10 mouse cellular contexts compared by ENCODE assay signal in genomic region chr19:45789888-45790874, GRCm38 (mm10). TPM values are rescaled to one million over a fixed set of nuclear protein-coding genes. Genes with fewer than 3 reads are reported as not detected.
DNase-seq lines count a peak whose midpoint lies in the region; ATAC-seq lines count a peak whose summit lies in the region.
"Had no signal": no experiment of that assay in that cellular context is flagged by ENCODE, and none has a peak within 500 bp of the region (broad histone marks: within the 10 kb centered on the region; RNA-seq: fewer than 3 reads in every experiment).

No protein-coding gene starts in this region.

- H3K27ac ChIP-seq in kidney, embryonic 16.5 days (ENCODE audit: low read length) = peak overlapping the region; percentile 31; the same call in 1 of the 2 replicates
- H3K27ac ChIP-seq in liver, embryonic 12.5 days = peak overlapping the region; percentile 91

- H3K4me1 ChIP-seq in kidney, embryonic 16.5 days (ENCODE audit: insufficient read depth, low read length) = peaks cover 6% of the 10 kb centered on the region; the same call in 1 of the 2 replicates
- peaks cover 38% of the 10 kb centered on the region for H3K4me1 ChIP-seq in liver, embryonic 12.5 days

- H3K9ac ChIP-seq in kidney, embryonic 16.5 days (replicated peaks; ENCODE audit: low read length) = no peak overlapping the region
- peak overlapping the region; percentile 15; the same call in 1 of the 2 replicates for H3K9ac ChIP-seq in liver, embryonic 12.5 days

- ATAC-seq in kidney, embryonic 16.5 days (ENCODE audit: low FRiP score, low TSS enrichment) = no peak; the same call in 1 of the 2 replicates
- ATAC-seq in liver, embryonic 12.5 days = peak; percentile 97
- ATAC-seq in neutrophil, adult 5-6 weeks (ENCODE audit: extremely low read depth, insufficient number of reproducible peaks, low FRiP score, poor library complexity, severe bottlenecking) = peak; percentile 95

- H3K36me3 ChIP-seq in kidney, embryonic 16.5 days (ENCODE audit: insufficient read depth, low read length) = no peaks in the 10 kb centered on the region
- H3K36me3 ChIP-seq in liver, embryonic 12.5 days = no peaks in the 10 kb centered on the region

- H3K4me3 ChIP-seq in kidney, embryonic 16.5 days (ENCODE audit: low read length) = no peak overlapping the region
- H3K4me3 ChIP-seq in liver, embryonic 12.5 days = peak overlapping the region; percentile 3; the same call in 1 of the 2 replicates
- H3K4me3 ChIP-seq: myocyte had no signal

- H3K9me3 ChIP-seq in kidney, embryonic 16.5 days (ENCODE audit: low read length) = no peaks in the 10 kb centered on the region
- H3K9me3 ChIP-seq in liver, embryonic 12.5 days (replicated peaks) = no peaks in the 10 kb centered on the region

- no peaks in the 10 kb centered on the region for H3K27me3 ChIP-seq in kidney, embryonic 16.5 days (ENCODE audit: insufficient read depth, low read length)
- 0 out of 2 replicates have a peak, but pooled peaks cover 9% of the 10 kb centered on the region for H3K27me3 ChIP-seq in liver, embryonic 12.5 days (replicated peaks)

- H3K4me2 ChIP-seq in kidney, embryonic 16.5 days (replicated peaks; ENCODE audit: low read depth, low read length) = no peak overlapping the region
- H3K4me2 ChIP-seq in liver, embryonic 12.5 days = peak overlapping the region; percentile 50

- DNase-seq in kidney, postnatal 10 days = no peak
- DNase-seq in WW6 (ENCODE audit: low read depth, low spot score) = peak; percentile 64
- no peak for DNase-seq in left cerebral cortex, postnatal 25 days (ENCODE audit: low spot score in 2 of 2)
- no peak for DNase-seq in embryo, embryonic 10.5 days (ENCODE audit: low spot score)
- no peak for DNase-seq in layer of hippocampus, postnatal 25 days (ENCODE audit: extremely low spot score in 1 of 2, low spot score in 1 of 2)
- DNase-seq: kidney, adult 8-10 months had no signal

- WGBS in kidney, embryonic 16.5 days = 69% methylated on average over 13 of the region's 13 CpGs
- 56% methylated on average over 13 of the region's 13 CpGs for WGBS in liver, embryonic 12.5 days (ENCODE audit: insufficient replicate concordance)

- intact Hi-C loops in left cerebral cortex, postnatal 25 days (cut with DNase I) = no loop called here

RNA-seq across cellular contexts. Expression of gene Mgea5, which starts 6.5 kb away (rescaled TPM):
- polyA plus RNA-seq in kidney, embryonic 16.5 days (2015; fragmentation: Nextera tagmentation; extraction: Ambion mirVana) = 42.9 and 52.3 TPM in 2 replicates
- 34.8 and 37.9 TPM in 2 replicates for polyA plus RNA-seq in liver, embryonic 12.5 days (2016; fragmentation: Nextera tagmentation; extraction: Ambion mirVana)
- total RNA-seq in neutrophil, adult 5-6 weeks (2017) = 514 and 539 TPM in 2 replicates
- total RNA-seq in left cerebral cortex, postnatal 25 days (2021) = 100 to 1,000 TPM; 159 to 160 TPM
- 100 to 1,000 TPM; 147 to 148 TPM for total RNA-seq in layer of hippocampus, postnatal 25 days (2021)

RNA-seq across cellular contexts. Expression of gene Kcnip2, which starts 25.7 kb away (rescaled TPM):
- polyA plus RNA-seq in kidney, embryonic 16.5 days (2015; fragmentation: Nextera tagmentation; extraction: Ambion mirVana) = 2.0 and 2.3 TPM in 2 replicates
- polyA plus RNA-seq in liver, embryonic 12.5 days (2016; fragmentation: Nextera tagmentation; extraction: Ambion mirVana) = 1.3 and 1.4 TPM in 2 replicates
- 0.23 and 1.4 TPM in 2 replicates for total RNA-seq in neutrophil, adult 5-6 weeks (2017)
- 100 to 1,000 TPM; 141 to 165 TPM for total RNA-seq in left cerebral cortex, postnatal 25 days (2021)
- 100 to 1,000 TPM; 229 to 230 TPM for total RNA-seq in layer of hippocampus, postnatal 25 days (2021)

RNA-seq across cellular contexts. Expression of gene Npm3, which starts 40.8 kb away (rescaled TPM):
- polyA plus RNA-seq in kidney, embryonic 16.5 days (2015; fragmentation: Nextera tagmentation; extraction: Ambion mirVana) = 16.3 and 18.1 TPM in 2 replicates
- polyA plus RNA-seq in liver, embryonic 12.5 days (2016; fragmentation: Nextera tagmentation; extraction: Ambion mirVana) = 13.7 and 14.8 TPM in 2 replicates
- 24.2 and 24.8 TPM in 2 replicates for total RNA-seq in neutrophil, adult 5-6 weeks (2017)
- total RNA-seq in left cerebral cortex, postnatal 25 days (2021) = 1 to 10 TPM; 7.1 to 7.4 TPM
- 10 to 100 TPM; 10.4 to 10.9 TPM for total RNA-seq in layer of hippocampus, postnatal 25 days (2021)

RNA-seq across cellular contexts. Expression of gene Fgf8, which starts 47.5 kb away (rescaled TPM):
- polyA plus RNA-seq in kidney, embryonic 16.5 days (2015; fragmentation: Nextera tagmentation; extraction: Ambion mirVana) = 13.0 and 15.5 TPM in 2 replicates
- polyA plus RNA-seq in liver, embryonic 12.5 days (2016; fragmentation: Nextera tagmentation; extraction: Ambion mirVana) = not detected in 2 replicates
- total RNA-seq in neutrophil, adult 5-6 weeks (2017) = not detected in 2 replicates
- not detected for total RNA-seq in left cerebral cortex, postnatal 25 days (2021)
- not detected for total RNA-seq in layer of hippocampus, postnatal 25 days (2021)
- polyA plus RNA-seq: myocyte had no signal

Comparison
In these comparisons a context has a peak if more than half of its experiments do, and no peak if none do; other contexts are left out.
1. RNA of gene Kcnip2, which starts 25.7 kb away (total RNA-seq): 229 to 230 TPM in layer of hippocampus, postnatal 25 days and 141 to 165 TPM in left cerebral cortex, postnatal 25 days; 0.23 to 1.4 TPM in neutrophil, adult 5-6 weeks; every median in the first group is over 10 times any median in the second.